Mouse (Mus musculus): ENCODE measurements around the gene Cryz. TPM values are rescaled to one million over a fixed set of nuclear protein-coding genes. Genes with fewer than 3 reads are reported as not detected.

The Cryz gene
- polyA plus RNA-seq (2011; ENCODE audit: insufficient read depth, insufficient read length, low read depth, missing spikeins) = 28.0 and 37.9 TPM in 2 replicates

DNA sequence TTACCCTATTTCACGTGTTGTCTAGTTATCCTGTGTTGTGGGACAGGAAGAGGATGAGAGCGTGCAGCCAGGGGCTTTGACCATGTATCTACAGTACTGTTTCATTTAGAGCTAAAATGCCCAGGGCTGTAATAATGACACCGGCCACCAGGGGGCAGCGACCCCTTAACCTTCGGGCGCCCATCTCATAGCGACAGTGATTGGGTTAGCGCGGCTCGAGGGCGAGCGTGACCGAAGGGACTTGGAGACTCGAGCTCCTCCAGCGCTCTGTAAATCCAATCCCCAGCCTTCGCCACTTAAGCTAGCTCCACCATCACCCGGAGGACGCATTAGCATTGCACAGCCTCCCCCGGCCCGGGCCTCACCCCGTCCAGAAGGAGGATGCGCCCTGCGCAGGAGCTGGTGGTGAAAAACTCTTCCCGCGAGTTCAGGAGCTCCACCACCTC is at the start of gene Cryz:
Gene Cryz (plus strand): TSS at position 224 of the 446 bp plus-strand sequence.
- no peaks in the 10 kb centered on the region; the same call in 1 of the 2 replicates for H3K36me3 ChIP-seq (ENCODE audit: control insufficient read depth, insufficient read depth, low read length, poor library complexity, severe bottlenecking)
- H3K9me3 ChIP-seq (replicated peaks; ENCODE audit: control insufficient read depth, insufficient read depth, low read length, poor library complexity, severe bottlenecking) = no peaks in the 10 kb centered on the region
- H3K4me3 ChIP-seq (ENCODE audit: low read depth, low read length) = peak within 1 kb of the TSS; percentile 89
- H3K9ac ChIP-seq (ENCODE audit: low read depth, poor library complexity, severe bottlenecking) = peak within 1 kb of the TSS; percentile 74
- no peak for TF ChIP-seq EP300 (IDR thresholded peaks at IDR 0.05; ENCODE audit: insufficient read depth, low read depth, low read length)
- no peak for TF ChIP-seq POLR2A (IDR thresholded peaks at IDR 0.05; ENCODE audit: insufficient read depth, low read length)
- peak; percentile 70 for TF ChIP-seq CTCF (IDR thresholded peaks at IDR 0.05; ENCODE audit: low read depth, low read length)
- peak within 1 kb of the TSS; percentile 45 for H3K27ac ChIP-seq (ENCODE audit: insufficient read depth, low read length)
- H3K27me3 ChIP-seq (ENCODE audit: control insufficient read depth, insufficient read depth, low read length, poor library complexity, severe bottlenecking) = no peaks in the 10 kb centered on the region
- H3K4me1 ChIP-seq (ENCODE audit: control insufficient read depth, insufficient read depth, low read length) = peaks cover 2% of the 10 kb centered on the region

DNA sequence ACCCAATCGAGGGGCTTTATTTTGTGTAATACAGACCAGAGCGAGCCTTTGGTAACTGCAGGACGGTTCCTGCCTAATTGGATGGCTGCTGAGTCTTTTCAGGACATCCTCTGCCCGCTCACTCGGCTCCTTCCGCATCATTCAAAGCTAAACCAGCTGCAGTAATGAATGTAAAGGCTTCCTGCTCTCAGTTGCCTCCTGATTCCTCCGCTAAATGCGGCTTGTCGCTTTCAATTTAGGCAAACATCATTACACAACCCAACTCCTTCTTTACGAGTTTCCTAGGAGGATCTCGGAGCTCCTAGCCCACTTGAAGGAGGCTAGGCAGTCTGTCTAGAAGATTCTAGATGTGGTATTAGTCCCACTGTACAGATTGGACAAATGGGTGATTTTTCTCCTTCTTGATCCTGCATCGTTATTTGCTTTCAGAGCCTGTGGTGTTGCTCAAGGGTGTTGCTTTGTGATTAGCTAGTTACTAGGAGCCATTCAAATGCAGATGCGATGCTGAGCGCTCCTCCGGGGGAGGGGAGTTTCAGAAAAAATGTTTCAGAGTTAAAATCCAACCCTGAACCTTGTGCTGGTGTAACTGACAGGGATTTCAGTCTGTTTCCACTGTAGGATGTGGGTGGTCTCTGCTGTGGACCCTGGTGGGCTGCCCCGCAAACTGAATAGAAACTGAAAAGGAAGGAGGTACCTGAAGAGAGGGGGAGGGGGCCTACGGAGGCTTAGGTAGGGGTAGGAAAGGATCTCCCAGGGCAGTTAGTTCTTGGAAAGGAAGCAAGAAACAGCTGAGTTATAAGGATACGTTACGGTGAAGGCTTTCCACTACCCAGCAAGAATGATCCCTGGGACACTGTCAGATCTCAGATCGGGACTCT is 48.7 kb upstream of the Cryz start:
- TF ChIP-seq POLR2A (IDR thresholded peaks at IDR 0.05; ENCODE audit: insufficient read depth, low read length) = no peak
- no peak for TF ChIP-seq CTCF (IDR thresholded peaks at IDR 0.05; ENCODE audit: low read depth, low read length)
- TF ChIP-seq EP300 (IDR thresholded peaks at IDR 0.05; ENCODE audit: insufficient read depth, low read depth, low read length) = no peak
- H3K9ac ChIP-seq (ENCODE audit: low read depth, poor library complexity, severe bottlenecking) = 0 out of 2 replicates have a peak overlapping the region, but pooled peaks have one; percentile 33
- no peaks in the 10 kb centered on the region for H3K9me3 ChIP-seq (replicated peaks; ENCODE audit: control insufficient read depth, insufficient read depth, low read length, poor library complexity, severe bottlenecking)
- peak overlapping the region; percentile 75 for H3K27ac ChIP-seq (ENCODE audit: insufficient read depth, low read length)
- peaks cover 4% of the 10 kb centered on the region for H3K4me1 ChIP-seq (ENCODE audit: control insufficient read depth, insufficient read depth, low read length)
- H3K4me3 ChIP-seq (ENCODE audit: low read depth, low read length) = peak overlapping the region; percentile 41
- H3K27me3 ChIP-seq (ENCODE audit: control insufficient read depth, insufficient read depth, low read length, poor library complexity, severe bottlenecking) = no peaks in the 10 kb centered on the region
- H3K36me3 ChIP-seq (ENCODE audit: control insufficient read depth, insufficient read depth, low read length, poor library complexity, severe bottlenecking) = no peaks in the 10 kb centered on the region

DNA sequence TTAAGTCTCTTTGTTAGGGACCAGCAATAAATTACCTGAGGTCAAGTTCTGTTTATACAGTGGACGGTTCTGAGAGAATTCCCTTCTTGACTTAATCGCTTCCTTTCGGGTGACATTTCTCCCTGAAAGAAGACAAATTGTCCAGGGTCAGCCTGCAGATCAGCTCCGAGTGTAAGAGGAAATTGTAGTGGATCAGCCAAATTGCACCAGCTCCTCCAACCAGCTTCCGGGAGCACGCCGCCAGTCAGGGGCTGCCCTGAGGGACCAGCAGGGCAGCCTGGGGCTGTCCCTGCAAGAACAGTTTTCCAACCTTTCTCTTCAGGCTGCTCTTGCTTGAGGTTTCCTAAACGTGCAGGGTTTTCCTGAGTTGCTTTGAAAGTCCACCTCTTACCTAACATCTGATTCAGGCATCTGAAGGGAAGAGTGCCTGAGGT is 47.6 kb upstream of the Cryz start:
- Histone ChIP-seq H3K9ac (ENCODE audit: low read depth, poor library complexity, severe bottlenecking) (no peak overlapping the region), H3K9me3 (replicated peaks; ENCODE audit: control insufficient read depth, insufficient read depth, low read length, poor library complexity, severe bottlenecking) (no peaks in the 10 kb centered on the region), H3K36me3 (ENCODE audit: control insufficient read depth, insufficient read depth, low read length, poor library complexity, severe bottlenecking) (no peaks in the 10 kb centered on the region), H3K4me1 (ENCODE audit: control insufficient read depth, insufficient read depth, low read length) (peaks cover 4% of the 10 kb centered on the region), H3K27me3 (ENCODE audit: control insufficient read depth, insufficient read depth, low read length, poor library complexity, severe bottlenecking) (no peaks in the 10 kb centered on the region), H3K4me3 (ENCODE audit: low read depth, low read length) (no peak overlapping the region), H3K27ac (ENCODE audit: insufficient read depth, low read length) (no peak overlapping the region)
- TF ChIP-seq CTCF (IDR thresholded peaks at IDR 0.05; ENCODE audit: low read depth, low read length) (no peak), EP300 (IDR thresholded peaks at IDR 0.05; ENCODE audit: insufficient read depth, low read depth, low read length) (no peak), POLR2A (IDR thresholded peaks at IDR 0.05; ENCODE audit: insufficient read depth, low read length) (no peak)

DNA sequence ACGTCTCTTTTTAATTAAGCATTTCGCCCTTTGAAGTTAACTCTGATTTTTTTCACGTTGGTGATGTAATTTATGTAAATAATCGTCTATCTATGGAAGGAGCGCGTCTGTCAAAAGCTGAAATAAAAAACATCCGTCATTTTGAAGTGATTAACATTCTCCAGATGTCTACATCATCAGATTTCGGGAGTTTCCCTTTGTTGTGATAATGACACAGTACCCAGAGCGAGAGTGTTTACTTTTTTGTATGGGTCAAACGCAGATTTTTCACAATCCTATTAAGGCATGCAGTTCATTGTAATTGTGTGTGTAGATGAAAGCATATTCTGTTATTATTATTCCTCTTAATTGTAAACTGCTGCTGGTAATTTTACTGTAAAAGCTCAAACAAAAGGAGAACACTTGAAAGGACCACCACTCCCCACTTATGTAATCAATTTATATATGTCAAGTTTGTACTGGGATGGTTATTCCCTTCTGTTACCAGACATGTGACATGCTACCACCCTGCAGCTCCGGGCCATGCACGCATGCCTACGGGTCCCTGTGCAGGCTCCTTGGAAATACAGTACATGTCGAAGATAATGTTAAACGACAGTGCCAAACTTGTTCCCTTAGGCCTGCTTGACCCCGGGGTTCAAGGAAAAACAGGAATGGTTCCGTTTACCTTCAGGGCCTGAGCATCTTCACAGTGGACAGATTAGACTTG is 46.0 kb upstream of the Cryz start:
- Histone ChIP-seq H3K9ac (ENCODE audit: low read depth, poor library complexity, severe bottlenecking) (no peak overlapping the region), H3K27me3 (ENCODE audit: control insufficient read depth, insufficient read depth, low read length, poor library complexity, severe bottlenecking) (no peaks in the 10 kb centered on the region), H3K9me3 (replicated peaks; ENCODE audit: control insufficient read depth, insufficient read depth, low read length, poor library complexity, severe bottlenecking) (no peaks in the 10 kb centered on the region), H3K27ac (ENCODE audit: insufficient read depth, low read length) (no peak overlapping the region), H3K4me3 (ENCODE audit: low read depth, low read length) (no peak overlapping the region), H3K4me1 (ENCODE audit: control insufficient read depth, insufficient read depth, low read length) (peaks cover 4% of the 10 kb centered on the region), H3K36me3 (ENCODE audit: control insufficient read depth, insufficient read depth, low read length, poor library complexity, severe bottlenecking) (no peaks in the 10 kb centered on the region)
- TF ChIP-seq POLR2A (IDR thresholded peaks at IDR 0.05; ENCODE audit: insufficient read depth, low read length) (no peak), EP300 (IDR thresholded peaks at IDR 0.05; ENCODE audit: insufficient read depth, low read depth, low read length) (no peak), CTCF (IDR thresholded peaks at IDR 0.05; ENCODE audit: low read depth, low read length) (no peak)

DNA sequence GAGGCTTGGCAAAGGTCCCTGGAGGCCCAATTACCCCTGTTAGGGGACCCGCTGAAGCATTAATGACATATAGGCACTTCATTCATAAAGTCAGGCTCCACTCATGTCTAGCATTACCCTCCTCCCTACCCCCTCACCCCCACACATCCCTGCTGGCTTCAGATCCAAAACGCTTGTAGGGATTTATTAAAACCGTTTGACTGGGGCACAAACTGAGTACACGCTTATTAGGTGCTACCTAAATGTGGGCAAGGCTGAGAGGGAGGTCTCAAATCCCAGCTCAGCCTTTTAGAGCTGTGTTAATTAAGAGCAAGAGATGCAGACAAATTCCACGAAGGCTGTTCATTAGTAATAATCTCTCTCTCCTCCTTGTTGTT is 45.5 kb upstream of the Cryz start:
- no peak overlapping the region for H3K27ac ChIP-seq (ENCODE audit: insufficient read depth, low read length)
- H3K27me3 ChIP-seq (ENCODE audit: control insufficient read depth, insufficient read depth, low read length, poor library complexity, severe bottlenecking) = no peaks in the 10 kb centered on the region
- no peaks in the 10 kb centered on the region for H3K9me3 ChIP-seq (replicated peaks; ENCODE audit: control insufficient read depth, insufficient read depth, low read length, poor library complexity, severe bottlenecking)
- H3K4me3 ChIP-seq (ENCODE audit: low read depth, low read length) = no peak overlapping the region
- H3K36me3 ChIP-seq (ENCODE audit: control insufficient read depth, insufficient read depth, low read length, poor library complexity, severe bottlenecking) = no peaks in the 10 kb centered on the region
- H3K4me1 ChIP-seq (ENCODE audit: control insufficient read depth, insufficient read depth, low read length) = peaks cover 4% of the 10 kb centered on the region
- no peak for TF ChIP-seq CTCF (IDR thresholded peaks at IDR 0.05; ENCODE audit: low read depth, low read length)
- no peak for TF ChIP-seq POLR2A (IDR thresholded peaks at IDR 0.05; ENCODE audit: insufficient read depth, low read length)
- no peak overlapping the region for H3K9ac ChIP-seq (ENCODE audit: low read depth, poor library complexity, severe bottlenecking)
